Mouse (Mus musculus) thymus, adult 2 months (tissue): ENCODE measurements around the gene Plpp6.

Experiments used
- CTCF ChIP-seq: fragments of 200-500 bp; IDR thresholded peaks from 2 replicates; pipeline ENCODE4 v1.5.1; 2012; ENCODE audit warnings: mild to moderate bottlenecking, control low read depth, low read length, moderate library complexity, borderline replicate concordance; ENCODE audit not compliant: control insufficient read depth, poor library complexity, insufficient read depth; ENCODE audit errors: extremely low read depth
- POLR2A ChIP-seq: fragments of 200-500 bp; IDR thresholded peaks from 2 replicates; pipeline ENCODE4 v1.6.1; 2012; ENCODE audit warnings: mild to moderate bottlenecking, low read length, control low read depth, moderate library complexity; ENCODE audit not compliant: control insufficient read depth, poor library complexity, insufficient read depth; ENCODE audit errors: extremely low read depth

GRCm38 (mm10) chr19:29009046-29009445 lies 45.3 kb downstream of the Plpp6 start:
- no peak for TF ChIP-seq POLR2A
- no peak for TF ChIP-seq CTCF
